Mouse (Mus musculus) liver, embryonic 11.5 days (tissue): Measurements from ENCODE around the gene Exoc3l2. TPM values are rescaled to one million over a fixed set of nuclear protein-coding genes. Genes with fewer than 3 reads are reported as not detected.
"Not testable (repeated sequence)": the region's sequence is repeated elsewhere in the genome, so short reads cannot be mapped to it uniquely, and the experiment has no call there.

Experiments used
- ATAC-seq: fragments of 200-750 bp; cut with Nextera tagmentation; replicated peaks from 2 replicates; pipeline ENCODE4 v1.8.0; 2017; ENCODE audit warnings: moderate number of reproducible peaks, mild to moderate bottlenecking, moderate TSS enrichment, moderate library complexity; ENCODE audit not compliant: low FRiP score
- DNase-seq: peaks from one replicate; pipeline ENCODE4 v3.0.0-alpha.2; 2017; ENCODE audit warnings: low spot score
- H3K27ac ChIP-seq: fragments of 300-500 bp; sonication (generic); 2 replicates; pipeline ENCODE4 v1.5.1; 2014; ENCODE audit warnings: mild to moderate bottlenecking, low read depth, low read length, control low read depth
- H3K27me3 ChIP-seq: fragments of 300-500 bp; sonication (generic); replicated peaks from 2 replicates; pipeline ENCODE4 v1.6.1; 2014; ENCODE audit warnings: low read length, mixed read lengths; ENCODE audit not compliant: control insufficient read depth, insufficient read depth
- H3K36me3 ChIP-seq: fragments of 300-500 bp; sonication (generic); 2 replicates; pipeline ENCODE4 v1.6.1; 2014; ENCODE audit warnings: mild to moderate bottlenecking, low read length, moderate library complexity, mixed read lengths; ENCODE audit not compliant: control insufficient read depth, insufficient read depth
- H3K4me1 ChIP-seq: fragments of 300-500 bp; sonication (generic); replicated peaks from 2 replicates; pipeline ENCODE4 v1.6.1; 2014; ENCODE audit warnings: low read length, mixed read lengths; ENCODE audit not compliant: control insufficient read depth, insufficient read depth
- H3K4me2 ChIP-seq: fragments of 300-500 bp; sonication (generic); 2 replicates; pipeline ENCODE4 v1.6.1; 2014; ENCODE audit warnings: mild to moderate bottlenecking, control low read depth, moderate library complexity
- H3K4me3 ChIP-seq: fragments of 300-500 bp; sonication (generic); 2 replicates; pipeline ENCODE4 v1.5.1; 2014; ENCODE audit warnings: low read depth, low read length, control low read depth
- H3K9ac ChIP-seq: fragments of 300-500 bp; sonication (generic); 2 replicates; pipeline ENCODE4 v1.6.1; 2014; ENCODE audit warnings: low read depth, low read length, control low read depth
- H3K9me3 ChIP-seq: fragments of 300-500 bp; sonication (generic); 2 replicates; pipeline ENCODE4 v1.6.1; 2016; ENCODE audit warnings: low read length, inconsistent platforms, mixed read lengths; ENCODE audit not compliant: control insufficient read depth
- WGBS: fragments of 180-500 bp; shearing (Covaris S2); extraction: QIAGEN DNeasy Blood & Tissue Kit; methylation state at CpG from one replicate; pipeline ENCODE4 v1.1.7; 2014; 5-methylcytosine and 5-hydroxymethylcytosine counted together
- polyA plus RNA-seq: library from polyadenylated mRNA; unstranded; fragments of >200 nt; fragmentation: Nextera tagmentation; extraction: Ambion mirVana; gene quantifications from 2 replicates; pipeline ENCODE4 v1.2.1, GENCODE M21; 2014

The Exoc3l2 gene
- polyA plus RNA-seq, 1 experiment from 2014 or later = 5.6 TPM

GRCm38 (mm10) chr7:19508924-19509568 is 45.9 kb downstream of the Exoc3l2 start:
- peak; percentile 24 for ATAC-seq
- Histone ChIP-seq H3K27me3 (no peaks in the 10 kb centered on the region), H3K9ac (peak overlapping the region; percentile 94), H3K4me1 (peaks cover 13% of the 10 kb centered on the region; the same call in 1 of the 2 replicates), H3K36me3 (no peaks in the 10 kb centered on the region), H3K27ac (peak overlapping the region; percentile 52; the same call in 1 of the 2 replicates), H3K4me2 (peak overlapping the region; percentile 84), H3K4me3 (peak overlapping the region; percentile 87), H3K9me3 (no peaks in the 10 kb centered on the region)
- no peak for DNase-seq
- WGBS = 5% methylated on average over 15 of the region's 15 CpGs

- Histone ChIP-seq H3K27ac (no peak overlapping the region), H3K27me3 (no peaks in the 10 kb centered on the region), H3K9ac (no peak overlapping the region; the same call in 1 of the 2 replicates), H3K36me3 (peaks cover 2% of the 10 kb centered on the region; the same call in 1 of the 2 replicates), H3K4me2 (peak overlapping the region; percentile 84), H3K4me1 (peaks cover 13% of the 10 kb centered on the region; the same call in 1 of the 2 replicates), H3K4me3 (peak overlapping the region; percentile 87), H3K9me3 (no peaks in the 10 kb centered on the region)
- DNase-seq = no peak
- WGBS = 85% methylated on average over 7 of the region's 7 CpGs
- ATAC-seq = no peak
Measured at GRCm38 (mm10) chr7:19509786-19510185, 46.7 kb downstream of the Exoc3l2 start.

DNA sequence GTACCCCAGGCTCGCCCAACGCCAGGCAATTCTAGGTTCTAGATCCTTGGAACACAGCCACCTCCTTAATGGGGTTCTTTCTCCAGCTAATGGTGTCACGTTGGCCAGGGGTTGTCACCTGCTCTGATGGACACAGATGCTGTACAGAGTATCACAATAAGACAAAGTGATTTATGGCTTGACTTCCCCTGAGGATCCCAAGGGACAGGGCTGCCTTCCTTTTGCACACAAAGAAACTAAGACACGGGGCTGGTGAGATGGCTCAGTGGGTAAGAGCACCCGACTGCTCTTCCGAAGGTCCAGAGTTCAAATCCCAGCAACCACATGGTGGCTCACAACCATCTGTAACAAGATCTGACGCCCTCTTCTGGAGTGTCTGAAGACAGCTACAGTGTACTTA is 48.8 kb downstream of the Exoc3l2 start:
- H3K9ac ChIP-seq, H3K27ac ChIP-seq, DNase-seq, H3K4me2 ChIP-seq, H3K4me3 ChIP-seq, ATAC-seq, H3K27me3 ChIP-seq, H3K9me3 ChIP-seq, H3K36me3 ChIP-seq: not testable (repeated sequence)
- H3K4me1 ChIP-seq = peaks cover 10% of the 10 kb centered on the region; the same call in 1 of the 2 replicates
- WGBS = 76% methylated on average over 6 of the region's 7 CpGs

DNA sequence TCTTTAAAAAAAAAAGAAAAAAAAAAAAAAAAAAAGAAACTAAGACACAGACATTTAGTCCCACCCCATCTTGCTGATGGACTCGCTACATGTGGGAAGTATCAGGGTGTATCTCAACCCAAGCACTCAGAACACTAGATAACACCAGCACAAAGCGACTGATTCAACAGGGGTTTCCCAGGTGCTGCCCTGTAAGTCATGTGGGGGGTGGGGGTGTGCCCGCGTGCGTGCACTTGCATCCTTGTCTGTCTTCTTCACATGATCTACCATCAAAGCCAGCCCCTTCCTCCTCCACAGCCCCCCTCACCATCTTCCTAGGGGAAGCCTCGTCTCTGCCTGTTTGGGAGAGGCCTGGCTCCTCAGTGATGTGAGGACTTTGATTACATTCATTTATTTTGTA is 49.2 kb downstream of the Exoc3l2 start:
- no peak overlapping the region for H3K4me3 ChIP-seq
- H3K9ac ChIP-seq = no peak overlapping the region
- DNase-seq (no peak), ATAC-seq (no peak)
- H3K36me3 ChIP-seq = peaks cover 2% of the 10 kb centered on the region; the same call in 1 of the 2 replicates
- H3K4me2 ChIP-seq = no peak overlapping the region
- H3K27me3 ChIP-seq = peaks cover 3% of the 10 kb centered on the region
- H3K9me3 ChIP-seq = no peaks in the 10 kb centered on the region
- peaks cover 10% of the 10 kb centered on the region; the same call in 1 of the 2 replicates for H3K4me1 ChIP-seq
- no peak overlapping the region for H3K27ac ChIP-seq
- WGBS = 73% methylated on average over 6 of the region's 6 CpGs

- 7% methylated on average over 21 of the region's 29 CpGs for WGBS
- no peak within 1 kb of the TSS for H3K9ac ChIP-seq
- DNase-seq (no peak), ATAC-seq (no peak)
- no peak within 1 kb of the TSS for H3K4me3 ChIP-seq
- peaks cover 54% of the 10 kb centered on the region for H3K27me3 ChIP-seq
- peaks cover 2% of the 10 kb centered on the region; the same call in 1 of the 2 replicates for H3K36me3 ChIP-seq
- peak within 1 kb of the TSS; percentile 40 for H3K4me2 ChIP-seq
- H3K9me3 ChIP-seq = no peaks in the 10 kb centered on the region
- peaks cover 15% of the 10 kb centered on the region for H3K4me1 ChIP-seq
- no peak within 1 kb of the TSS for H3K27ac ChIP-seq
Measured at GRCm38 (mm10) chr7:19517652-19518365, 54.7 kb downstream of the Exoc3l2 start, which contains the start of gene Nkpd1. Gene Nkpd1, plus strand, starts transcription at chr7:19517838.

DNA sequence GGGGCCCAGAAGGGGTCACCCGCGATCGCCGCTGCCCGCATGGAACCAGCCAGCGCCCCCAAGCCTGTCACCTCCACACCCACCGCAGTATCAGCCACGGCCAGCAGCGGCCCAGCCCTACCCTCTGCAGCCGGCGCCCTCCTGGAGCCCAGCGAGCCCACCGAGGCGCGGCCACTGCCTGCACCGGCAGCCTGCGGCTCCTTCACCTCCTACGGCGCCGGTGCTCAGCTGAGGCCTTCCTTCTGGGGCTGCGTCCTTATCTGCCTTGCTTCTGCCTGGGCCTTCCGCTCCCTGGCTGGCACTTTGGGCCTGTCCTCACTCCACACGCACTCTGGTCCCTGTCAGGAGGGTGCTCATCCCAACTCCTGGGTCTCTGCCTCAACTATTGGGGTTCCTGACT is 56.9 kb downstream of the Exoc3l2 start:
- no peaks in the 10 kb centered on the region for H3K36me3 ChIP-seq
- peak overlapping the region; percentile 70 for H3K4me2 ChIP-seq
- peak overlapping the region; percentile 37 for H3K4me3 ChIP-seq
- peaks cover 30% of the 10 kb centered on the region for H3K4me1 ChIP-seq
- H3K27me3 ChIP-seq = peaks cover 76% of the 10 kb centered on the region
- ATAC-seq (peak; percentile 37), DNase-seq (no peak)
- H3K27ac ChIP-seq = no peak overlapping the region
- H3K9ac ChIP-seq = peak overlapping the region; percentile 53
- no peaks in the 10 kb centered on the region for H3K9me3 ChIP-seq
- WGBS = 3% methylated on average over 23 of the region's 23 CpGs

- ATAC-seq = no peak
- 18% methylated on average over 72 of the region's 72 CpGs for WGBS
- Histone ChIP-seq H3K4me2 (peak overlapping the region; percentile 84), H3K4me1 (peaks cover 26% of the 10 kb centered on the region), H3K36me3 (no peaks in the 10 kb centered on the region), H3K9ac (peak overlapping the region; percentile 41; the same call in 1 of the 2 replicates), H3K27me3 (peaks cover 74% of the 10 kb centered on the region), H3K27ac (no peak overlapping the region), H3K9me3 (no peaks in the 10 kb centered on the region), H3K4me3 (peak overlapping the region; percentile 46)
- DNase-seq = no peak
Measured at GRCm38 (mm10) chr7:19523017-19523756, 60.1 kb downstream of the Exoc3l2 start.

DNA sequence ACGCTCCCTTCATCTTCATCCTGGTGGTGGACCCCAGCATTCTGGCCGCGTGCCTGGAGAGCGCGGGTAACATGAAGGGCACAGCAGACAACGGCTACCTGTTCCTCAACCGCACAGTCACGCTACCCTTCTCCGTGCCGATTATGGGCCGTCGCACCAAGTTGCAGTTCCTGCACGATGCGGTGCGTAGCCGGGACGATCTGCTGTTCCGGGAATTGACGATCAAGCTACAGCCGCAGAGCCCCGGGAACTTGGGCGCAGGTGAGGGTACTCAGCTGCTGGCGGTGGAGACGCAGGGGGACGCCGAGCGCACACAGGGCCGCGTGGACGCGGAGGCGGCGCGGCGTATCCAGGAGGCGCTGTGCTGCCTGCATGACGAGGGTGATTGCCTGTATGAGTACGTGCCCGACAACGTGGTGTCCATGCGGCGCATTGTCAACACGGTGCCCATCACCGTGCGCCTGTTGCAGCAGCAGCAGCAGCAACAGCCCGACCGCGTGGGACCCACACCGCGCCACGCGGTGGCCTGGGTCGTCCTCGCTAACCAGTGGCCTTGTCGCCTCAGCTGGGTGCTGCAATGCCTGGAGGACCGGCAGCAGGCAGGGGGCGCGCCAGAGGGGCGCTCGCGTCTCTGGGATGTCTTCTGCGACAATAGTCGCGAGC is 60.8 kb downstream of the Exoc3l2 start:
- peak overlapping the region; percentile 84 for H3K4me2 ChIP-seq
- ATAC-seq (peak; percentile 37; the same call in 1 of the 2 replicates), DNase-seq (peak; percentile 78)
- H3K36me3 ChIP-seq = 0 out of 2 replicates have a peak, but pooled peaks cover 1% of the 10 kb centered on the region
- peaks cover 68% of the 10 kb centered on the region for H3K27me3 ChIP-seq
- H3K9me3 ChIP-seq = no peaks in the 10 kb centered on the region
- peaks cover 26% of the 10 kb centered on the region for H3K4me1 ChIP-seq
- H3K4me3 ChIP-seq = peak overlapping the region; percentile 46
- H3K9ac ChIP-seq = peak overlapping the region; percentile 41
- 3% methylated on average over 62 of the region's 64 CpGs for WGBS
- no peak overlapping the region for H3K27ac ChIP-seq
